Mouse (Mus musculus) bone marrow macrophage, adult 2 months (primary cell): Measurements from ENCODE around the gene Prr15l. TPM values are rescaled to one million over a fixed set of nuclear protein-coding genes. Genes with fewer than 3 reads are reported as not detected.

Experiments
- H3K27ac ChIP-seq: 2 replicates; pipeline ENCODE4 v1.5.1; 2012; ENCODE audit warnings: low read depth, low read length; ENCODE audit not compliant: insufficient read depth
- H3K4me1 ChIP-seq: 2 replicates; pipeline ENCODE4 v1.6.1; 2012; ENCODE audit warnings: low read length; ENCODE audit not compliant: control insufficient read depth, insufficient read depth
- H3K4me3 ChIP-seq: 2 replicates; pipeline ENCODE4 v1.5.1; 2012; ENCODE audit warnings: mild to moderate bottlenecking, low read length, moderate library complexity; ENCODE audit not compliant: insufficient read depth
- CTCF ChIP-seq: IDR thresholded peaks from 2 replicates; pipeline ENCODE4 v1.5.1; 2012; ENCODE audit warnings: low read depth, mild to moderate bottlenecking, low read length, moderate library complexity
- POLR2A ChIP-seq: IDR thresholded peaks from 2 replicates; pipeline ENCODE4 v1.6.1; 2012; ENCODE audit warnings: mild to moderate bottlenecking, low read depth, low read length, borderline replicate concordance
- polyA plus RNA-seq: library from polyadenylated mRNA; stranded (reverse); fragments of >200 nt; gene quantifications from 2 replicates; pipeline ENCODE4 v1.2.4, GENCODE M21; 2012; ENCODE audit not compliant: missing spikeins, insufficient read depth, insufficient read length

Gene Prr15l
- polyA plus RNA-seq, 1 experiment = not detected

DNA sequence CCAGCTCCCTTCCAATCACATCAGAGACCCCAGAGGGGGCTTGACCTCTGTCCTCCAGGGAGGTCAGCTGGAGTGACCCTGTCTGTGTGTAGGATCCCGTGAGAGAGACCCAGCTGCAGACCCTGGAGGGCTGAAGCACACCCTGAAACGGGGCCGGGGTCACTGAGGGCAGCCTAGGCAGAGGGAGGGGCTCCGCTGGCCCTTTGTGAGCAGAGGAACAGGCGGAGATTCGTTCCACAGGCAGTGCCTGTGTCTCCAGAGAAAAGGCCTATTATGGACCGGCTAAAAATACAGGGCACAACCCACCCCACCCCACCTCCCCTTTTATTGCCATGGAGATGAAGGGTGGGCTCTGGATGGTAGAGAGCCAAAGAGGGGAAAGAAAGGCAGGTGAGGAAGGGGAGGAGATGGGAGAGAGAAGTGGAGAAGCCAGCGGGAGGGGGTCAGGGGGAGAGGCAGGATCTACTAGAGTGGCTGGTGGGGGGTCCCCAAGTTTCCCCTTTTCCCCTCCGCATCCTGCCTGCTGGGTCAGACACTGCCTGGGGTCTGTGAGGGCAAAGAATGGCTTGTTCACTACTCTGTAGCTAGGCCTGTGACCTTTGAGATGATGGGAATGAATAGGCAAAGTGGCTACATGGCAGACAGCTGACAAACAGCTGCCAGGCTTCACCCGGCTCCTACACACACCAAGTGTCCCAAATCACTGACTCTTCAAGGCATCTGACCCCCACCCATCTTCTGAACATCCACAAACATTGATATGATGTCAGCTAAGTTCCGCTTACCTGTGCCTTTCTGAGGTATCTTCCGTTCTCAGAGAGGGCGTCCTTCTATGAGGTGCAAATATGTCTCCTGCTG, 28.2 kb upstream of the Prr15l start:
- TF ChIP-seq POLR2A = no peak
- no peak for TF ChIP-seq CTCF
- H3K4me3 ChIP-seq = no peak overlapping the region
- no peak overlapping the region for H3K27ac ChIP-seq
- H3K4me1 ChIP-seq = peaks cover 29% of the 10 kb centered on the region

DNA sequence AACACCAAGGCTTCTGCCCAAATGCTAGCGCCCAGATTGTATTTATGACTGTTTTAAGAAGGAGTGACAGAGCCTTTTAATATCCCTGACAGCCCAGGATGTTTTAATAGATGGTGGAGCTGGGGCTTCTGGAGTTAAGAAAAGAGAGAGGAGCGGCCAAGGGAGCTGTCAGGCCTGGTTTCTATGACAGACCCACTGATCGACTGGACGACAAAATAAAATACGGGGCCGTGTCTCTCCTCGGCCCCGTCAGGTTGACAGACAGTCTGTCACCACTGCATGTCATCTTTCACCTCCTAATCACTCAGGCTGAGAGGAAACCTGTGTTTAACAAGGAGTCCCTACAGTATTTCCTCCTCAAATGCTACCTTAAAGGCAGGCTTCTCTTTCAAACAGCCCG, 26.6 kb upstream of the Prr15l start:
- Histone ChIP-seq H3K4me3 (no peak overlapping the region), H3K4me1 (peaks cover 25% of the 10 kb centered on the region), H3K27ac (no peak overlapping the region)
- no peak for TF ChIP-seq CTCF

DNA sequence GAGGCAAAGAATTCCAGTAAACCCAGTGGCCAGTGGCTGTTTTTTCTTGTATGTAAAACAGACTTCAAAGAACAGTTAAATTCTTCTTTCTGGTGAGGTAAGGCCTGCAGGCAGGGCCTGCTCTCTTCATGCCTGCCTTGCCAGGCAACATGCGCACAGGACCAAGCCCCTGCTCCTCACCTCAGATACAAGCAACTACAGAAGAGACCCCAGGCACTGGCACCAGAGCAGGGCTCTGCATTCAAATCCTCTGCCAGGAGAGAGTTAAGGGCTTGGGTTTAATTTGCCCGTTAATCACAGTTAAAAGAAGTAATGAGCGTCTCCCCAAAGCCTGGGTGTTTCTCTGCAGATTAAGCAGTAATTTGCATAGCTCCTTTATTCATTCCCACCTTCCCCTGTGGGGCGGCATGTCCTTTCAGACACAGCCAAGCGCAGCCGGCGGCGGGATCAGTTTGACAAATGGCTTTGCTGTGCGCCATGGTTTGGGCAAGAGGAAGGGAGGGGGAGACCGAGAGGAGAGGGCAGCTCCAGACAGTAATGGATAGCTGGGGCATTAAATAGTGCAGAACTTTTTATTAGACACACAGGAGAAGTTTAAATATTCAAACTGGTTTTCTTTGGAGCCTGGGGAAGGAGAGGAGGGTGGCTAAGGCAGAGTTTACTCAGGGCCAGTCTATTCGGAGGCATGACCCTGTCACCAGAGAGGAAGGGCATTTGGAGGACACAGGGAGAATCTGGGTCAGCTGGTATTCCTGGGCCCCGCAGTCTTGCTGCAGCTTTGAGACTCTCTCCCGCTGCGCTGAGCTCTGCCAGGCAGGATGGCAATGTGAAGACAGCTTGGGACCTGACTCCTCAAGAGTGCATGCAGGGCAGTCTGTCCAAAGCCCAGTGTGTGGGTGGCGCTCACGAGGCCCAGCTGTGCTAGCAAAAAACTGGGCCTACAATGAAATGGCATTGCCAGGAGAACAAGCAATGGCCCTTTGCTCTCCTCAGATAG, 25.0 kb upstream of the Prr15l start:
- Histone ChIP-seq H3K4me3 (no peak overlapping the region), H3K27ac (no peak overlapping the region), H3K4me1 (peaks cover 21% of the 10 kb centered on the region)
- no peak for TF ChIP-seq CTCF
- no peak for TF ChIP-seq POLR2A

- TF ChIP-seq CTCF = no peak
- no peak for TF ChIP-seq POLR2A
- Histone ChIP-seq H3K27ac (no peak overlapping the region), H3K4me3 (no peak overlapping the region), H3K4me1 (peaks cover 22% of the 10 kb centered on the region)
Measured at GRCm38 (mm10) chr11:96906431-96907161, 21.3 kb upstream of the Prr15l start.

GRCm38 (mm10) chr11:96908594-96908993, 19.3 kb upstream of the Prr15l start:
- no peak overlapping the region for H3K4me3 ChIP-seq
- H3K4me1 ChIP-seq = peaks cover 8% of the 10 kb centered on the region
- H3K27ac ChIP-seq = no peak overlapping the region
- no peak for TF ChIP-seq CTCF
- TF ChIP-seq POLR2A = no peak

GRCm38 (mm10) chr11:96910003-96910402, 17.9 kb upstream of the Prr15l start:
- peak; percentile 77; the same call in 1 of the 2 replicates for TF ChIP-seq CTCF
- no peak for TF ChIP-seq POLR2A
- Histone ChIP-seq H3K27ac (no peak overlapping the region), H3K4me1 (peaks cover 8% of the 10 kb centered on the region), H3K4me3 (no peak overlapping the region)

DNA sequence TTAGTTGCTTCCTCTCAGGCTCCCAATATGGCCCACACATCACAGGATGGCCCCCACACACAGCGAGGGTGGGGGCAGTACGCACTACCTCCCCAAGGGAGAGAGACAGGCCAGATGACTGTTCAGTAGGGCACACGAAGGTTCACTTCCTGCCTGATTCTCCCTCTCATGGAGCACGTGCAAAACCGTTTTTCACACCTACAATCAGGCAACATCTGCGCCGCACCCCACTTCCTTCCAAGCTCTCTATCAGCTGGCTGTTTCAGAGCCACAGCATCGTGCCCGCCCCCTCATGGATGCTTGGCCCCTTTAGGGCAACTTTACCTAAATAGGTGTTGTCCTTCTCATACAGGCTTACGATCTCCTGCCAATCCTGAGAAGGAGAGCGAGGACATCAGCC, 15.2 kb upstream of the Prr15l start:
- no peak overlapping the region for H3K27ac ChIP-seq
- TF ChIP-seq POLR2A (no peak), CTCF (no peak)
- H3K4me1 ChIP-seq = peaks cover 9% of the 10 kb centered on the region
- H3K4me3 ChIP-seq = no peak overlapping the region

- TF ChIP-seq CTCF = peak; percentile 73
- TF ChIP-seq POLR2A = no peak
- H3K4me3 ChIP-seq = peak within 1 kb of the TSS; percentile 82
- peak within 1 kb of the TSS; percentile 38 for H3K27ac ChIP-seq
- peaks cover 6% of the 10 kb centered on the region; the same call in 1 of the 2 replicates for H3K4me1 ChIP-seq
Measured at GRCm38 (mm10) chr11:96916044-96916884, 11.6 kb upstream of the Prr15l start, which contains the start of gene Cdk5rap3. Gene Cdk5rap3 (minus strand): TSS chr11:96916496.
